Mouse (Mus musculus): Measurements from ENCODE around the gene Rap1gap2. TPM values are rescaled to one million over a fixed set of nuclear protein-coding genes. Genes with fewer than 3 reads are reported as not detected.
A peak's percentile ranks its signal among the peaks of the same experiment; 100 is the strongest.

Rap1gap2 gene
- polyA plus RNA-seq, 1 experiment from 2014 or later, result 8.9 TPM

DNA sequence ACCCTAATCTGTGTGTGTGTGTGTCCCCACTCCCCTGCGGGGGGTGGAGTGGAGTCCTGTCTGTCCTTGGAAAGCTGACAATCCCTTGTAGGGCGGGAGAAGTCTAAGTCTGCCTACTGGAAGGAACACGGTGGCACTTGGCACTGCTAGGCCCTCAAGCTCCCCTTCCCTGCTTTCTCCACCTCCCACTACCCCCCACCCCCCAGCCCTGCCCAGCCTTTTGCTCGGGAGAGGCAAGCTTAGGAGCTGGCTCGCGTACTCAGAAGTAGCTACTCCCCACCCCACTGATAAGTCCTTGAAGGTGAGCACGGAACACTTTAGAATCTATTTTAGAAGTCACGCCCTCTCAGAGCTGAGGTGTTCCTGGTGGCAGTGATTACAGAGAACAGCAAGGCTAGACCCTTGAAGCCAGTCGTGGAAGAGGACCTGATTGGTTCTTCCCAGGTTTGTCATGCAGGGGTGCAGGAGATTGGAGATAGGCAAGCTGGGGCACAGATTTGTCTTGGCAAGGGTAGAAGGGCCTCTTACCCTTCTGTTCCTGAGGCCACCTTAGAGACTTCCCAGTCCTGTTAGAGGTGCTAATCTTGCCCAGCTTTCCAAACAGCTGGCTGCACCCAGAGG lies 28.2 kb upstream of the Rap1gap2 start:
- 0 out of 2 replicates have a peak, but pooled peaks cover 3% of the 10 kb centered on the region for H3K27me3 ChIP-seq
- no peaks in the 10 kb centered on the region for H3K36me3 ChIP-seq
- 9% methylated on average over 9 of the region's 9 CpGs for WGBS
- H3K27ac ChIP-seq (replicated peaks), result peak overlapping the region; percentile 89
- H3K9ac ChIP-seq (replicated peaks), result peak overlapping the region; percentile 77
- peaks cover 19% of the 10 kb centered on the region for H3K4me1 ChIP-seq
- H3K4me2 ChIP-seq (replicated peaks), result peak overlapping the region; percentile 94
- H3K4me3 ChIP-seq, result peak overlapping the region; percentile 68
- ATAC-seq (replicated peaks), result peak; percentile 36
- H3K9me3 ChIP-seq, result no peaks in the 10 kb centered on the region

DNA sequence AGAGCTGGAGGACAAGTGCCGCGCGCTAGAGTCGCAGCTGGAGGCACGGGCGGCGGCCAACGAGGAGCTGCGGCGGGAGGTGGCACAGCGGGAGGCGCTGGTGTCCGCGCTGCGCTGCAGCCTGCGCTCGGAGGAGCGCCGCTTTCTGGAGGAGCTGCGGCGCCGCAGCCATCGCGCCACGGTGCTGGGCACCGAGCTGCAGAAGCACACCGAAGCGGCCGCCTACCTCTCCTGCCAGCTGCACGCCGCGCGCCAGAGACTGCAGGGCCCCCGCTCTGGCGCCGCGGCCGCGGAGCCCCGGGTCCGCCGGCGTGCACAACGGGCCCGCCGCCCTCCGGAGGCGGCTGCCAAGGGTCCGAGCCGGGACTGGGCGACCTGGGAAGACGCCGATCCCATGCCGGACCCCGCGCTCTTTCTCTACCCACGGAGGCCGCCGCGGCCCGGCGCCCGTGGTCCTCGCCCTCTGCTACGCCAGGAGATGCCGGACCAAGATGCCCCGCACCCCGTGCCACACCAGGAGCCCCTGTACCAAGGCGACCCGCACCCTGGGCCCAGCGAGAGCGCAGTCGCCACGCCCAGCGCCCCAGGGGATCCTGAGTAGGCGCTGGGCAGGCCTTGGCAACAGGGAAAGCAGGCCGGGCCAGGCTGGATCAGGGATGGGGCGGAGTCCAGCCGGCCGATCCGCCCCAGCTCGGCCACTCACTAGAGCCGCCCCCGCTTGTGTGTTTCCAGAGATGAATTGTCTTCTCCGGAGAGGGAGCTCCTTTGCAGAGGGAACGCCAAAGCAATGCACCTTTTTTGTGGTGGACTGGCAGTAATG lies 27.5 kb upstream of the Rap1gap2 start:
- peak; percentile 84 for ATAC-seq (replicated peaks)

DNA sequence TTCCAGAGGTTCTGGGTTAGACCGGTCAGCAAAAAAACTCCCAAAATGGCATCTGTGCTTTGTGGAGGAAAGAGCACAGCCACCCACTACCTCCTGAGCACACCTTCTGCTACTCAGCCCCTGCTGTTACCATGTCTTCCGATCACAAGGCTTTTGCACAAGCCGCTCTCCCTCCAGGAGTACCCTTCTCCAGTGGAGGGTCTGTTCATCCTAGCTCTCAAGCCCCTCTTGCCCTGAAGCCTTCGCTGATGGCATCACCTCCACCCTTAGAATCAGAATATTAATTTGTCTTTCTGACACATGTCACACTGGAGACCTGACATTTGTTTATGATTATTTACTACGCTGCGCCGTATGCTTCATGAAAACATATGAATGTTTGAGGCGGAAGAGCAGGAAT lies 26.8 kb upstream of the Rap1gap2 start:
- Histone ChIP-seq H3K9ac (replicated peaks) (peak overlapping the region; percentile 77), H3K27me3 (0 out of 2 replicates have a peak, but pooled peaks cover 3% of the 10 kb centered on the region), H3K4me2 (replicated peaks) (peak overlapping the region; percentile 94), H3K9me3 (no peaks in the 10 kb centered on the region), H3K36me3 (no peaks in the 10 kb centered on the region), H3K27ac (replicated peaks) (peak overlapping the region; percentile 89), H3K4me1 (peaks cover 19% of the 10 kb centered on the region), H3K4me3 (peak overlapping the region; percentile 68)
- ATAC-seq (replicated peaks), result peak; percentile 30; the same call in 1 of the 2 replicates
- 17% methylated on average over 8 of the region's 8 CpGs for WGBS

More for the DNA sequence above, 27.5 kb upstream of the Rap1gap2 start:
- Histone ChIP-seq H3K9ac (replicated peaks) (peak overlapping the region; percentile 77), H3K4me1 (peaks cover 19% of the 10 kb centered on the region), H3K27ac (replicated peaks) (peak overlapping the region; percentile 89), H3K4me3 (peak overlapping the region; percentile 68), H3K36me3 (no peaks in the 10 kb centered on the region), H3K27me3 (0 out of 2 replicates have a peak, but pooled peaks cover 3% of the 10 kb centered on the region), H3K4me2 (replicated peaks) (peak overlapping the region; percentile 94), H3K9me3 (no peaks in the 10 kb centered on the region)
- under 1% methylated on average over 81 of the region's 86 CpGs for WGBS

DNA sequence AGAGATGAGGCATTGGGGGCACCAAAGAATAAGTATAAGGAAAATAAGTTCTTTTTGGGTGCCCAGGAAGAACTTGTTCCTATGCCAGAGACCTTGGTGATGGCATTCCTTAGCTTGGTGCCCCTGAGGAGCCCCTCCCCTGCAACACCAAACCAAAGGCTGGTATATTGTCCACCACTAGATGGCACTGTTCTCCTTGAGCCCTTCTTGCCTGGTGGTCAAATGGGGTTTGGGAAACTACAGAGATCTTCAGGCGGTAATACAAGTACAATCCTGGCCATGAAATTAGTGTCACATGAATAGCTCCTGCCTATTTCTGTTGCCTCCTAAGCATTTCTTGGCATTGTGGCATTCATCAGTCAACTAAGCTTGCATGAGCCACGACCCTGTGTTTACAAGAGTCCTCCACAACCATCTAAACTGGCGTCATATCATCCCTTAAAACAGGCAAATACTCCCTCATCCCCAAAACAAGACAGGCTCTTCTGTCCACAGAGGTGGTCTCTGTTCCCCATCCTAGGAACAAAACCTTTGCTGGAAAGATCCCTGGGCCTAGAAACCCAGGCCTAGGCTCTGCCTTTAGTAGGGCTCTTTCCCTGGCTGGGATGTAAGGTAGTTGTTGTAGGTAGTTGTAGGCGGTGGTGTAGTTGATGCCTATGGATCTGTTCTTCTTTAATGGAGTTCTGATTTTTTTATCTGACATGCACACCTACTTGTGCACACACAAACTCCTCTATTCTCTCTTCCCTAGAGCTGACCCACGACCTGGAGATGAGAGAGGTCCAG lies 24.0 kb upstream of the Rap1gap2 start:
- Histone ChIP-seq H3K27ac (replicated peaks) (no peak overlapping the region), H3K4me2 (replicated peaks) (no peak overlapping the region), H3K4me1 (peaks cover 19% of the 10 kb centered on the region), H3K27me3 (0 out of 2 replicates have a peak, but pooled peaks cover 3% of the 10 kb centered on the region), H3K9ac (replicated peaks) (no peak overlapping the region), H3K9me3 (no peaks in the 10 kb centered on the region), H3K36me3 (no peaks in the 10 kb centered on the region; the same call in 1 of the 2 replicates), H3K4me3 (no peak overlapping the region)
- ATAC-seq (replicated peaks), result no peak
- 63% methylated on average over 5 of the region's 5 CpGs for WGBS

GRCm38 (mm10) chr11:74631880-74632789 lies 21.4 kb upstream of the Rap1gap2 start:
- Histone ChIP-seq H3K4me2 (replicated peaks) (no peak overlapping the region), H3K9ac (replicated peaks) (no peak overlapping the region), H3K27me3 (0 out of 2 replicates have a peak, but pooled peaks cover 3% of the 10 kb centered on the region), H3K9me3 (no peaks in the 10 kb centered on the region), H3K27ac (replicated peaks) (no peak overlapping the region), H3K36me3 (no peaks in the 10 kb centered on the region; the same call in 1 of the 2 replicates), H3K4me3 (no peak overlapping the region), H3K4me1 (peaks cover under 1% of the 10 kb centered on the region)
- no peak for ATAC-seq (replicated peaks)
- WGBS, result 72% methylated on average over 7 of the region's 7 CpGs

DNA sequence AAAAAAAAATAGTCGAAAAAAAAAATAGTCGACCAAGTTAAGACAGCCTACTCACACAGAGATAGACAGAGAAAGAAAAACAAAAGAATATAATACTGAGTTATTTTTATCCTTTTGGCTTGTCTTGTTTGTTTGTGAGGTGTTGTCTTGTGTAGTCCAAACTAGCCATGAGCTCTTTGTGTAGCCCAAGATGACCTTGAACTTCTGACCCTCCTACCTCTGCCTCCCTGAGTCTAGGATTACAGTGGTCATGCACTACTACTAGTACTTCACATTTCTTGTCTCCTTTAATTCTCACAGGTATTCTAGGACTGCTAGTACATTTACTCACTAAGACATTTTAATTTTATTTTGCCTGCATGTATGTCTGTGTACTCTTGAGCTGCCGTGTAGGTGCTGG lies 16.8 kb upstream of the Rap1gap2 start:
- no peak overlapping the region for H3K4me3 ChIP-seq
- no peak for ATAC-seq (replicated peaks)
- no peak overlapping the region for H3K9ac ChIP-seq (replicated peaks)
- no peak overlapping the region for H3K27ac ChIP-seq (replicated peaks)
- H3K4me2 ChIP-seq (replicated peaks), result no peak overlapping the region
- no peaks in the 10 kb centered on the region; the same call in 1 of the 2 replicates for H3K36me3 ChIP-seq
- H3K4me1 ChIP-seq, result no peaks in the 10 kb centered on the region
- no peaks in the 10 kb centered on the region for H3K27me3 ChIP-seq
- 80% methylated on average over 3 of the region's 3 CpGs for WGBS
- no peaks in the 10 kb centered on the region for H3K9me3 ChIP-seq

DNA sequence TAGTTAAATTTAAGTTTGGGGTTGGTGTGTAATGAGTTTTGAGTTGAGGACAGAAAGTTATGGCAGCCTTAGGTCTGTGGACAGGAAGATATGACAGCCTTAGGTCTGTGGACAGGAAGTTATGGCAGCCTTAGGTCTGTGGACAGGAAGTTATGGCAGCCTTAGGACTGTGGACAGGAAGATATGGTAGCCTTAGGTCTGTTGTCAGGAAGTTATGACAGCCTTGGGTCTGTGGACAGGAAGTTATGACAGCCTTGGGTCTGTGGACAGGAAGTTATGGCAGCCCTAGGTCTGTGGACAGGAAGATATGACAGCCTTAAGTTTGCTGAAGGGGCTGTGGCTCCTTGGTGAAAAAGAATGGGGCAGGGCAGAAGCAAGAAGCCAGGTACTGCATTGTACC lies 14.6 kb upstream of the Rap1gap2 start:
- H3K27ac ChIP-seq (replicated peaks), result no peak overlapping the region
- H3K4me3 ChIP-seq, result no peak overlapping the region
- no peak overlapping the region for H3K9ac ChIP-seq (replicated peaks)
- no peak for ATAC-seq (replicated peaks)
- no peaks in the 10 kb centered on the region; the same call in 1 of the 2 replicates for H3K36me3 ChIP-seq
- H3K4me2 ChIP-seq (replicated peaks), result no peak overlapping the region
- no peaks in the 10 kb centered on the region for H3K9me3 ChIP-seq
- peaks cover 5% of the 10 kb centered on the region for H3K4me1 ChIP-seq
- H3K27me3 ChIP-seq, result peaks cover 12% of the 10 kb centered on the region

DNA sequence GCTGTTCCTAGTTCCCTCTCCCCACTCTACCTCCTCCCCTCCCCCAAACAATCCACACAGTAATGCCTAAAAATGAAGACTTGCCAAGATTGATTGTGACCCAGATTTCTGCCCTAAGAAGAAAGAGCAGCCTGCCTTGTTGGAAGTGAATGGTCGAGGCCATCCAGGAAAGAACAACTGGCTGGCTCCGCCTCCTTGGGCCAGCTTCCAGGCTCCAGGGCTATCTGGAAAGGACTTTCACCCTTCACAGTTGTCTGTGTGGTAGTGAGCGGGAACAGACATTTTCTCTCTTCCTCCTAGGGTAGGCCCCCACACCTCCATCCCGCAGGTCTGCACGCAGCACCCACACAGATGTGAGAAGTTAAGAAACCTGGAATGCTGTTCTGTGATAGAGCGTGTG lies 13.0 kb upstream of the Rap1gap2 start:
- 73% methylated on average over 6 of the region's 6 CpGs for WGBS
- no peak overlapping the region for H3K4me3 ChIP-seq
- H3K9me3 ChIP-seq, result no peaks in the 10 kb centered on the region
- no peak overlapping the region for H3K4me2 ChIP-seq (replicated peaks)
- H3K36me3 ChIP-seq, result no peaks in the 10 kb centered on the region
- peaks cover 18% of the 10 kb centered on the region for H3K27me3 ChIP-seq
- no peak overlapping the region for H3K9ac ChIP-seq (replicated peaks)
- H3K4me1 ChIP-seq, result peaks cover 16% of the 10 kb centered on the region
- no peak overlapping the region for H3K27ac ChIP-seq (replicated peaks)
- no peak for ATAC-seq (replicated peaks)

DNA sequence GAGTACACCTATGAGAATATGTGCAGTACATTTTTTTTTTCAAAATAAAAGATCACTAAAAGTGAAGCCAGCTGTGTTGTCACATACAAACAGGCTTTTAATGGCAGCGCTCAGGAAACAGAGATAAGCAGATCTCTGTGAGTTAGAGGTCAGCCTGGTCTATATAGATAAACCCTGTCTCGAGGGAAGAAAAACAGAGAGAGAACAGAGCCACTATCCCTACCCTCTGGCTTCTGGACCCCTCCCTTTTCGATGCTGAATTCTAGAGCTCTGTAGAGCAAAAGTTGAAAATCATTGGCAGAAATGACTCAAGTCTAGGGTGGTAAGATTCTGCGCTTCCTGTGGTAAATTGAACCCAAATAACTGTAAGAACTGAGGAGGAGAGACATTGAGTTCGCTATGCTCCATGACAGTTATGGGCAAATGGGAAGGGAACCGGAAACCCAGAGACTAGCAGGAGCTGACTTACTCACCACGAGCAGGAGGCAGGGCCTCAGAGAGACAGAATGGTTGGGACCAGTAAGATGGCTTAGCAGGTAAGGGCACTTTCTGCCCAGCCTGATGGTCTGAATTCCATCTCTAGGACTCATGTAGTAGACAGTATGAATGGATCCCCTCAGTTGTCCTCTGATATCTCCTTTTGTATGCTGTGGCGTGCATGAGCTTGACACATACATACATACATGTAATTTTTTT lies 11.4 kb upstream of the Rap1gap2 start:
- H3K4me1 ChIP-seq, result peaks cover 16% of the 10 kb centered on the region
- ATAC-seq (replicated peaks), result no peak
- 80% methylated on average over 8 of the region's 8 CpGs for WGBS
- no peak overlapping the region for H3K27ac ChIP-seq (replicated peaks)
- no peaks in the 10 kb centered on the region for H3K9me3 ChIP-seq
- peaks cover 18% of the 10 kb centered on the region for H3K27me3 ChIP-seq
- H3K4me3 ChIP-seq, result no peak overlapping the region
- no peaks in the 10 kb centered on the region for H3K36me3 ChIP-seq
- H3K9ac ChIP-seq (replicated peaks), result no peak overlapping the region
- no peak overlapping the region for H3K4me2 ChIP-seq (replicated peaks)

DNA sequence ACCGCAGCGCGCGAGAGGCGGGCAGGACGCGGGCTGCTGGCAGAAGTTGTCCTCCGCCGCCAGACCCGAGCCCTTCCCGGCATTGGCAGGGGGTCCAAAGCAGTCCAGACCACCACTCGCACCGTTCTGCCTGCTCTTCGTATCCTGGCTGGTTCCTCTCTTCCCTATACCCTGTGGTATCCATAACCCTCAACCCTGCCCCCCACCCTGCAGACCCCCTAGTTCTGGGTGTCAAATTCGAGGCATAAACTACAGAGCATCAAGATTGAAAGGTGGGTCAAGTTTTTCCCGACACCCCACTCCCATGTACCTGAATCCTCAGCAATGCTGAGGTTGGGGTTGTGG lies 9.2 kb upstream of the Rap1gap2 start:
- H3K4me3 ChIP-seq, result peak overlapping the region; percentile 86
- no peak; the same call in 1 of the 2 replicates for ATAC-seq (replicated peaks)
- H3K36me3 ChIP-seq, result no peaks in the 10 kb centered on the region
- H3K4me2 ChIP-seq (replicated peaks), result peak overlapping the region; percentile 79
- peaks cover 26% of the 10 kb centered on the region for H3K27me3 ChIP-seq
- WGBS, result under 1% methylated on average over 16 of the region's 16 CpGs
- no peaks in the 10 kb centered on the region for H3K9me3 ChIP-seq
- peaks cover 16% of the 10 kb centered on the region for H3K4me1 ChIP-seq
- H3K27ac ChIP-seq (replicated peaks), result no peak overlapping the region
- peak overlapping the region; percentile 82 for H3K9ac ChIP-seq (replicated peaks)
